Mouse (Mus musculus) megakaryocyte-erythroid progenitor cell, adult 5 weeks (primary cell): ENCODE results near the gene Terb2. TPM values are rescaled to one million over a fixed set of nuclear protein-coding genes. Genes with fewer than 3 reads are reported as not detected.

Experiments
- polyA plus RNA-seq: library from polyadenylated mRNA; stranded (reverse); fragments of >175 nt; gene quantifications from 2 replicates; pipeline ENCODE4 v1.2.3, GENCODE M21; 2012

The Terb2 gene
- polyA plus RNA-seq = 0.04 TPM in 1 of 2 replicates, not detected in the other

DNA sequence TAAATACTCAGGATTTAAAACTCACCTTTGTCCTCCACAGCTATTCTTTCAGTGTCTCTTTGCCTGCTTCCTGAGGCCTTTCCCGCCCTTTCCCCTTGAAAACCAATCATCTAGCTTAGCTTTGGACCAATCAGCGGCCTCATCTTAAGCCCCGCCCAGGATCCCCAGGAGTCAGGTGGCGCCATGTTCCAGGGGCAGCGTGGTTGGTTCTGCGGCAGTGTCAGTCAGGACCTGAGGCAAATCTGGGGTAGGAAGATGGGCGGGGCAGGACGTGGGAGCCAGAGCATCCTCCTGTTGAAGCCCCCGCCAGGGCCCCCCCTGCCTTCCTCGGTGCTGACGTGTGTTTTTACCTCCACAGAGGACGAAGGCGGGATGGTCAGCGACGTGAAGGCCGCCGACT lies at the start of gene Terb2, which contains the start of gene Patl2:
TSS of gene Terb2 (plus strand) at position 167 of the 400 bp plus-strand sequence.
TSS of gene Patl2 (minus strand) at position 84 of the 400 bp plus-strand sequence.

GRCm38 (mm10) chr2:122147508-122148241 lies 38.4 kb upstream of the Terb2 start, which contains the start of gene B2m:
TSS of gene B2m (plus strand) at chr2:122147686.

GRCm38 (mm10) chr2:122160680-122161079 lies 25.4 kb upstream of the Terb2 start, which contains the start of gene Trim69:
TSS of gene Trim69 (plus strand) at chr2:122160700.

DNA sequence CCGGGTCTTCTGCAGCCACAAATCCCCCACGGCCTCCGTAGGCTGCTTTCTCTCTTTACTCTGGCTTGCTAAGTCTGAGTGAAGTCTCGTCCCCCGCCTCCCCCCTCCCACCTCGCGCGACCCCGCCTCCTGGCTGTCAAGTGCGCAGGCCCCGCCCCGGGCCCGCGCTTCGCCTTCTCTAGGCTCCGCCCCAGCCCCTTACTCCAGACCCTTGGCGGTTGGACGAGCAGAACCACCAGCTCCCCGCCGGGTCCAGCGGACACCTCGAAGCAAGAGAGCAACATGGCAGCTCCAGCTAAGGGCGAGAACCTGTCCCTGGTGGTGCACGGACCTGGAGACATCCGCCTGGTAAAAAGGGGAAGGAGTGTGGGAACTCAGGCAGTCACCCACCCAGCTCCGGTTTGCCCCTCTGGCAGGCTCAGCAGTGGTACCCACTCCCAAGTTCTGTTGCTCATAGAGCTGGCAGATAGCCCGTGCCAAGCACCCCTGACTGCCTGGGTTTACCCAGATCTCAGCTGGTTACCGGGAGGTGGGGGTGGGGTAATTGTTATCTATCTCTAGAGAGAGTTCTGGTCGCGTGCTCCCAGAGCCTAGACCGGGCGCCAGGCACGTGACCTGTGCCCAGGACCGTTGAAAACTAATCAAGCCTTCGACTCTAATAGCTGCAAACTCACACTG lies 48.7 kb downstream of the Terb2 start, which contains the start of gene Sord:
TSS of gene Sord (plus strand) at position 139 of the 678 bp plus-strand sequence.

Other genes starting within 250 kb of the Terb2 start
- 2.6 and 4.0 TPM in 2 replicates for gene Ctdspl2, start 230.3 kb upstream of the Terb2 start, polyA plus RNA-seq
- gene Mageb3, start 230.2 kb upstream of the Terb2 start, polyA plus RNA-seq = 0.03 and 0.13 TPM in 2 replicates
- 47.6 and 78.2 TPM in 2 replicates for gene Eif3j1, start 157.7 kb upstream of the Terb2 start, polyA plus RNA-seq
- gene Spg11, start 67.9 kb upstream of the Terb2 start, polyA plus RNA-seq = 1.4 and 2.0 TPM in 2 replicates
- 204 and 229 TPM in 2 replicates for gene B2m, start 38.6 kb upstream of the Terb2 start, polyA plus RNA-seq
- gene Trim69, start 25.6 kb upstream of the Terb2 start, polyA plus RNA-seq = 0.04 TPM in 1 of 2 replicates, not detected in the other
- gene Patl2, start 83 bp upstream of the Terb2 start, polyA plus RNA-seq = 0.06 TPM in 1 of 2 replicates, not detected in the other
- 42.9 and 46.2 TPM in 2 replicates for gene Sord, start 48.5 kb downstream of the Terb2 start, polyA plus RNA-seq
- gene Duox2, start 112.2 kb downstream of the Terb2 start, polyA plus RNA-seq = not detected in 2 replicates
- gene Duoxa2, start 112.6 kb downstream of the Terb2 start, polyA plus RNA-seq = not detected in 2 replicates
- gene Duoxa1, start 127.5 kb downstream of the Terb2 start, polyA plus RNA-seq = not detected in 2 replicates
- gene Duox1, start 129.4 kb downstream of the Terb2 start, polyA plus RNA-seq = not detected in 2 replicates
- 21.4 and 22.9 TPM in 2 replicates for gene Shf, start 182.9 kb downstream of the Terb2 start, polyA plus RNA-seq
- gene Slc28a2, start 240.2 kb downstream of the Terb2 start, polyA plus RNA-seq = 2.9 and 3.7 TPM in 2 replicates